Mouse (Mus musculus) cerebellum, adult 2 months (tissue): ENCODE data around the gene Ahcyl2. TPM values are rescaled to one million over a fixed set of nuclear protein-coding genes. Genes with fewer than 3 reads are reported as not detected.

Experiments
- DNase-seq, 2 experiments: peaks; one replicate each; pipeline ENCODE4 v3.0.0; 2021
- H3K27ac ChIP-seq: fragments of 200-500 bp; 2 replicates; pipeline ENCODE4 v1.5.1; 2012; ENCODE audit warnings: low read length, control low read depth, inconsistent platforms; ENCODE audit not compliant: insufficient read depth
- H3K27me3 ChIP-seq: fragments of 200-500 bp; 2 replicates; pipeline ENCODE4 v1.6.1; 2012; ENCODE audit warnings: inconsistent platforms, mild to moderate bottlenecking, low read length, moderate library complexity; ENCODE audit not compliant: control insufficient read depth, insufficient read depth
- H3K4me1 ChIP-seq: fragments of 200-500 bp; 2 replicates; pipeline ENCODE4 v1.6.1; 2011; ENCODE audit warnings: low read length; ENCODE audit not compliant: control insufficient read depth, insufficient read depth
- H3K4me3 ChIP-seq: fragments of 200-500 bp; replicated peaks from 2 replicates; pipeline ENCODE3; 2011; ENCODE audit warnings: mild to moderate bottlenecking, low read depth, low read length, control low read depth; ENCODE audit not compliant: insufficient read depth
- CTCF ChIP-seq: fragments of 200-500 bp; IDR thresholded peaks from 2 replicates; pipeline ENCODE4 v1.5.1; 2011; ENCODE audit warnings: low read depth, mild to moderate bottlenecking, control low read depth, low read length, moderate library complexity, borderline replicate concordance; ENCODE audit not compliant: insufficient read depth
- POLR2A ChIP-seq: fragments of 200-500 bp; IDR thresholded peaks from 2 replicates; pipeline ENCODE4 v1.6.1; 2011; ENCODE audit warnings: low read length, control low read depth, borderline replicate concordance; ENCODE audit not compliant: insufficient read depth
- WGBS: fragments of 180-500 bp; shearing (Covaris S2); methylation state at CpG from one replicate; pipeline ENCODE4 v1.1.7; 2018; 5-methylcytosine and 5-hydroxymethylcytosine counted together
- polyA plus RNA-seq: library from polyadenylated mRNA; depleted of rRNA; stranded (reverse); fragments of >200 nt; gene quantifications from 2 replicates; pipeline ENCODE4 v1.2.3, GENCODE M21; 2012

Gene Ahcyl2
- polyA plus RNA-seq, 1 experiment, result 123 TPM

- 86% methylated on average over 3 of the region's 3 CpGs for WGBS
- TF ChIP-seq POLR2A (no peak), CTCF (no peak)
These were observed 53.1 kb downstream of the Ahcyl2 start for GRCm38 (mm10) chr6:29820926-29821325.

GRCm38 (mm10) chr6:29821770-29822169, 54.0 kb downstream of the Ahcyl2 start:
- Histone ChIP-seq H3K4me1 (no peaks in the 10 kb centered on the region), H3K27ac (no peak overlapping the region), H3K27me3 (no peaks in the 10 kb centered on the region), H3K4me3 (no peak overlapping the region)
- TF ChIP-seq POLR2A, result no peak
- TF ChIP-seq CTCF, result no peak
- no peak for DNase-seq
- WGBS, result 21% methylated on average over 1 of the region's 1 CpGs

More at GRCm38 (mm10) chr6:29820926-29821325, 53.1 kb downstream of the Ahcyl2 start:
- no peak for DNase-seq
- no peak overlapping the region for H3K27ac ChIP-seq
- H3K4me3 ChIP-seq, result no peak overlapping the region
- no peaks in the 10 kb centered on the region; the same call in 1 of the 2 replicates for H3K4me1 ChIP-seq
- no peaks in the 10 kb centered on the region for H3K27me3 ChIP-seq

- H3K27ac ChIP-seq, result no peak overlapping the region
- 21% methylated on average over 2 of the region's 2 CpGs for WGBS
- TF ChIP-seq CTCF (no peak), POLR2A (no peak)
- no peaks in the 10 kb centered on the region for H3K27me3 ChIP-seq
- no peak for DNase-seq
- no peak overlapping the region for H3K4me3 ChIP-seq
- no peaks in the 10 kb centered on the region for H3K4me1 ChIP-seq
These were observed 57.5 kb downstream of the Ahcyl2 start for GRCm38 (mm10) chr6:29825302-29825701.

GRCm38 (mm10) chr6:29827291-29828242, 59.8 kb downstream of the Ahcyl2 start:
- no peak for DNase-seq
- no peak overlapping the region for H3K4me3 ChIP-seq
- H3K27ac ChIP-seq, result no peak overlapping the region
- no peaks in the 10 kb centered on the region for H3K4me1 ChIP-seq
- WGBS, result 89% methylated on average over 5 of the region's 5 CpGs
- TF ChIP-seq POLR2A (no peak), CTCF (no peak)
- no peaks in the 10 kb centered on the region for H3K27me3 ChIP-seq

- no peaks in the 10 kb centered on the region for H3K27me3 ChIP-seq
- H3K27ac ChIP-seq, result no peak overlapping the region
- TF ChIP-seq CTCF (no peak), POLR2A (no peak)
- H3K4me1 ChIP-seq, result no peaks in the 10 kb centered on the region
- DNase-seq, result no peak
- WGBS, result 93% methylated on average over 3 of the region's 3 CpGs
- no peak overlapping the region for H3K4me3 ChIP-seq
These were observed 60.9 kb downstream of the Ahcyl2 start for GRCm38 (mm10) chr6:29828574-29829234.

GRCm38 (mm10) chr6:29832356-29832755, 64.5 kb downstream of the Ahcyl2 start:
- H3K4me3 ChIP-seq, result no peak overlapping the region
- 91% methylated on average over 4 of the region's 4 CpGs for WGBS
- H3K27me3 ChIP-seq, result no peaks in the 10 kb centered on the region
- TF ChIP-seq CTCF, result no peak
- TF ChIP-seq POLR2A, result no peak
- no peaks in the 10 kb centered on the region; the same call in 1 of the 2 replicates for H3K4me1 ChIP-seq
- no peak for DNase-seq
- H3K27ac ChIP-seq, result no peak overlapping the region

- WGBS, result 79% methylated on average over 4 of the region's 4 CpGs
- Histone ChIP-seq H3K27ac (no peak overlapping the region), H3K4me1 (no peaks in the 10 kb centered on the region; the same call in 1 of the 2 replicates), H3K27me3 (no peaks in the 10 kb centered on the region), H3K4me3 (no peak overlapping the region)
- DNase-seq, result no peak
- TF ChIP-seq CTCF, result no peak
- no peak for TF ChIP-seq POLR2A
These were observed 65.3 kb downstream of the Ahcyl2 start for GRCm38 (mm10) chr6:29833117-29833516.
